Mouse (Mus musculus) cerebellum, adult 9-11 months (tissue): ENCODE results near the gene Clmn.

Experiments used
- DNase-seq: peaks from one replicate; pipeline ENCODE4 v3.0.0; 2022

The Clmn gene

DNA sequence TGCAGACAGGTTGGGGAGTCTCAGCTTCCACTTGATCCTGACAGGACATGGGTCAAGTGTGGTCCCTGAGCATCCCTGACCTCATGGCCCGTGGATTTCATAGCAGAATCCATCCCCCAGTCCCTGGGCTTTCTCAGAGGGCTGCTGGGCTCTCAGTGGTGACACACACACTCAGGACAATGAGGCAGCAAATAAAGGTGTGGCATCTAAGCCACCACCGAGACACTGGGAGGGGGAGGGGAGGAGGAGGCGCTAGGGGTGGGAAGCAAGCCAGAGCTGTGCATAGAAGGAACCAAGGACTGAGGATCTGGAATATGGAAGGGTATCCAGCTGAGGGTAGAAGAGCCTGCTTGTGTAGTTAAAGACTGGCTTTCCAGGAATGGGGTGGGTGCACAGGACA is 11.2 kb upstream of the Clmn start:
- DNase-seq = no peak

DNA sequence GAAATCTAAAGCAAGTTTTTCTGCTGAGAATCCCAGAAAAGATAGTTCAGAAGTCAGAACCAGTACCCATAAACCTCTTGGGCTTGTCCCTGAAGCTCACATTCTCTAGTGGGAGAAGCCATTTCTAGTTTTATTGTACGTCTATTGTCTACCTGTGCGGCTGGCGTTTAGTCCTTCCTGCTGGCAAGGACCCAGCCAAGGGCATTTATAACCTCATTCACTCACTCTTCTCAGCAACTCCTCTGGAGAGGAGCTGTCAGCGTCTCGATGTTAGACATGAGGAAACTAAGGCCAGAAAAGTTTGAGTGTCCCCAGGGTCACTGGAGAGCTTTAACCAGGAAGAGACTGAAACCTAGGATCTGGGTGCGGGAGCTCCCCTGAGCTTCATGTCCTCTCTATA is 7.1 kb upstream of the Clmn start:
- DNase-seq = no peak

DNA sequence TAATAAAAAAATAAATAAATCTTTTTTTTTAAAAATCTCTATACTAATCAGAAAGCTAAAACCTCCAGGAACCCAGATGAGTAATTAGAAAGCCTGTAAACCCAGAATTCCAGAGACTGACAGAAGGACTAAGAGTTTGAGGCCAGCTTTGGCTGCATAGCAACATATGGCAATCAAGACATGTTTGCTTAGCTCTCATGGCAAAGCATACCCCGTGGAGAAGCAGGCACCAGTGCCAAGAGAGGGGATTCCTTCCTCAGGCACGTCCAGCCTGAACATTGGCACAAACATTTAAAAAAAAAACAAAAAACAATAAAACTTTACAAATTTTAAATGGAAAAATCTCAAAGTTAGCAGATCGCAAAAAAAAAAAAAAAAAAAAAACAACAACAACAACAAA is 4.9 kb upstream of the Clmn start:
- DNase-seq = no peak

DNA sequence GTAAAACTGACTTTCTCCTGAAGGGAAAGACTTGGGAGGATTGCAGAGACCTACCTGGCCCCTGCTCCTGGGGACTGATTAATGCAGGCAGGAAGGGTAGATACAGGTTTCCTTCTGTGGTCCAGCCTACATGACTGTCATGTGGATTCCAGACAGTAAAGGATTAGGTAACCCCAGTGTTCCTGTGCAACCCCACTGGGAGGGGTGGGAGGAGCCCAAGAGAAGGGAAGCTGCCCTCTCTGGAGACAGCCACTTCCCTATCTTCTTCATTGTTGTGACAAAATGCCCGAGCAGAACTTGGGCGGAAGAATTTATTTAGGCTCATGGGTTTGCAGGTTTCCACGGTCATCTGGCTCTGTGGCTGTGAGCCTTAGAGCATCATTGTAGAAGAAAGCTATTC is 3.6 kb upstream of the Clmn start:
- DNase-seq = no peak

DNA sequence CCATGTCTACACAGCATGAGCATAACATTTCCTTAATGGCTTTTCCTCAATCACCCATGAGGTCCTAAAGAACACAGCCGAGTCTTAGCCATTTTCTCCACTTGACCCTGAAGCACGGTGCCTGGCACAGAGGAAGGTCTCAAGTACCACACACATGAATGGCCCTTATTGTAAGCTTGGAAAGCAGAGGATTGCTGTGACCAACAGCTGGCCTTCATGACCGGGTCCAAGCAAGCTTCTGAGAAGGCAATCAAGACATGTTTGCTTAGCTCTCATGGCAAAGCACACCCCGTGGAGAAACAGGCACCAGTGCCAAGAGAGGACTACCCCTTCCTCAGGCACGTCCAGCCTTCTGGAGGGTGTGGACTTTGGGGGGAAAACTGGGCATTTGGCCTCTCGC is 3.0 kb upstream of the Clmn start:
- no peak for DNase-seq

DNA sequence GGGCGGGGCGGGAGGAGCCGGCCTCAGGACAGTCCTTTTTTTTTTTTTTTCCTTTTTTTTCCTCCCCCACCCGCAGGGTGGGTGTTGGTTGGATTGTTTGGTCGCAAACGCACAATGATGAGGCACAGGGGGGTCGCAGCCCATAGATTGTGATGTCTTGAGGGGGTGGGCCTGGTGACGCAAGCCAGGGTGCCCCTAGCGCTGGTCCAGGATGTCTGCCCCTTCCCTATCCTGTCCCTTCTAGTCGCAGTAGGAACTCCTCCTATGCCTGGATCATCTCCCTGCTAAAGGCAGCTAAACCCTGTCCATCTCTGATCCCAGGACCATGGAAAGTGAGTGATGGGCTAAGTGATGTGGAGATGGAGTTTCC is 275 bp upstream of the Clmn start:
- DNase-seq = no peak

DNA sequence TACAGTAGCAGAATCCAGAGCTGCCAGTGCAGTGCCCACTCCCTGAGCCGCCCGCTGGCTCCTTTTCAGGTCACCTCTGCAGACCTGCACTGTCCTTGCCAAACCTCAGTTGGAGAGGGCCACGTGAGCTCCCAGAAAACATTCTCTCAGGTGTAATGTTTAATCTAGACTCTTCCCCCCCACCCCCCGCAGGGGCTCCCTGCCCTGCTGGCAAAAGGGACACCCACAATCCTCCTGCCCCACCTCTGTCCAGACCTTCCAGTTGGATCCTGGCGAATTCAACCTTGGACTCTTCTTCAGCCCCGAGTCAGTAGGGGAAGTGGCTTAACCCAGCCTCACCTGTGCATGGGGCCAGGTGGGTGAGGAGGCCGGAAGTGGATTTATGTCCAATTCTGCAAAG is 1.2 kb downstream of the Clmn start:
- no peak for DNase-seq

DNA sequence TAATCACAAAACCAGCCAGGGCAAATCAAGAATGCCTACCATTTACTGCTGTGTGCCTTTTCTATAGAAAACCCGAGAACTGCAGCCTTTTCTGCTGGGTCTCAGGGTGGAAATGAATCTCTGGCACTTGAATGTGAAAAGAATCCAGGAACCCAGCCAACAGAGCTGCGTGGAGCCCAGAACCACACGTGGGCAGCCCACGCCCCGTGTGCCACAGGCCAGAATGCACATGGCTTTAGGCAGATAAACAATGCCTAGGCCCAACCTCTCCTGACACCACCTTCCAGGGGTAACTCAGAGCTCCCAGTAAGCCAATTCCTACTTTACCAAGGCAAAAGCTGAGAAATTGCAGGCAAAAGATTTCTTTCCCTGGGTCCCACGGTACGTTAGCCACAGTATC is 5.7 kb downstream of the Clmn start:
- no peak for DNase-seq

DNA sequence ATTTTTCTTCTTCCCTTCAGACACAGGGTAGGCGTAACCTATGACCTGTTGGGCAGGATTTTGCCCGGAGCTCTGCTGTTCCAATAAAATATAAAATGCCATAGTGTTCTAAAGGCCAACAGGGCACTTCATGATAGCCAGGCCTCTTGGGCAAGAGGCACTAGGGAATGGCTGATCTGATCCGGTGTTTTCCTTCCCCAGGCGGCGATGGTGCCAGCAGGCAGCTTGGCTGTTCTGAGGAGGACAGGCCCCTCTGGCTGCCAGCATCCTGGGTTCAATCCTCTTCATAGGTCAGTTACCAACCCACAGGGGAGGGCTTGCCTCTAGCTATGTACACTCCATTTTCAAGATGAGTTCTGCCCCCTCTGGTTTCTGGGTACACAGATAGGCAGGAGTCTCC is 6.1 kb downstream of the Clmn start:
- DNase-seq = no peak

DNA sequence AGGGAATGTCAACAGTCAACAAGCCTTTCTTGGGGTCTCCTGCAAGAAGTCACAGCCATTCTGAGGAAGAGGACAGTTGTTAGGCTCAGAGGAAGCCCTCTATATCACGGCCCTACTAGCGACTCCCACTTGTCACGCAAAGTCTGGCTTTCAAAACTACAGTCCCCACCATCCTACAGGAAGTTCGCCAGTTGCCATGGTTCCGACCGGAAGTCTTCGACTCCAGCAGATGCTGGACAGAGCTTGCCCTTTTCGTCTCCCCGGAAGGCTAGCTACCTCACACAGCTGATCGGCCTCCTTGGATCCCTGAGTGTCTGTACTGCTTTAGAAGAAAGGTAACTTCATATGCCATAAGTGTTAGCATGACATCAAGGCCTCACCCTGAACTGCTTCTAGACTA is 7.3 kb downstream of the Clmn start:
- DNase-seq = no peak

DNA sequence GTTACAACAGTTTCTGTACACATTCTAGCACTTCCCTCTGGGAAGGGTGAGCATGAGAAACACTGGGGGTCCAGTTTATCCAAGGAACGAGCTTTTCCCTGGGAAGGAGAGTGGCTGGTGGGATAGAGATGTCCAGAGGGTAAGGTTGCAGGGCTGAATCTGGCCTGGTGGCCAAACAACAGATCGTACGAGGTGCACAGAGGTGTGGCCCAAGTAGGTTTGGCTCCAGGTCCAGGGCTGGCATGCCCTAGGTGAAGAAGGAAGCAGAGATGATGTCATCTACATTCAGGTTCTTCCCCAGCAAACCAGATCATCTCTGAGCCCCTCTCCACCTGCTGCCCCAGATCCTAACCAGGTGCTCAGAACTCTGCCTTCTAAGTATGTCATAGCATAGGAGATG is 8.3 kb downstream of the Clmn start:
- DNase-seq = no peak

DNA sequence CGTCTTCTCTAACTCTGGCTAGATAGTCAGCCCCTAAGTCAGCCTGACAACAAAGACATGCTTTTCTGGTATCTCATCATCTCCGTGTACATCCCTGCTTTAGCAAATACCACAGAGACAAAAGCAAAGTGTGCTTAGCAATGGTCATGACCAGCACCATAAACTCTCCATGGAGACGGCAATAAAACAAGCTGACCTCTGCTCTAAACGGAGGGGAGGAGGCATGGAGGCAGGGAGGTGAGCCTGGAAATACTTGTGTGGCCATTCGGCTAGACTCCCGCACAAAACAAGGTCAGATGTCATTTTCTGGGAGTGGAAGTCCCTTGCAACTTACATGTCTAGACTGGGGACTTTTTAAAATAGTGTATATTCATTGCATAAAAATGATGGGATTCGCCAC is 9.3 kb downstream of the Clmn start:
- no peak for DNase-seq

DNA sequence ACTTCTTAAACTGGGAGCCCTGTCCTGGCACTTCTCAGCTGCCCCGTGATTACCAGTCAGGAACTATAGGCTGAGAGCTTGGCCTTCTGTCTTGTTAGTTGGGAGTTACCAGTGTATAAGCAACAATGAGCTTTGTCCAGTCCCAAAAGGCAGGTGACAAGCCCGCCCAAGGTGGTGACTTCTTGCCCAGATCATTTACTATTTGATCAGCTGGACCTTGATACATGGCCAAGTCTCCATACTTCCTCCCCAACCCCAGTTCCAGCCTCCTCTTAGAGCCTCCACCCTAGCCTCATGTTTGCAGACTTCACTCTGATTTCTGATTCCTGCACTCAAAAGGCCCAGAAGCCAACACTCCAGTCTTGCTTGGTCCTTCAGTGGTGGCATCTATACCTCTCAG is 10.1 kb downstream of the Clmn start:
- no peak for DNase-seq

DNA sequence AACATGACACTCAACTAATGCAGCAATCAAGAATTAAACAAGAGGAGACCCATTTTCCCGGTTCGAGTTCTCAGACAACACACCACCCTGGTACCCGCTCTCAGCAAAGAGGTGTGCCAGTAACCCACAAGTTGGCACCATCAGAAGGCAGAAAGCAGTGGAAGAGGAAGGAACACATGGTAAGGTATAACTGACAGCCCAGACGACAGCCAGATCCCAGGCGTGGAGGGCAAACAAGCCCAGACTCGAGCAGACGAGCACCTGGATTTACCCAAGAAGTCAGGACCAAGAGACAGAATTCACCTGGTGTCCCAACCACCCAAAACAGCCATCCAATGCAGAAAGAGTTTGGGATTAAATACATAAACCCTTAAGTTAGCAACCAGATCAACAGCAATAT is 11.5 kb downstream of the Clmn start:
- DNase-seq = no peak

DNA sequence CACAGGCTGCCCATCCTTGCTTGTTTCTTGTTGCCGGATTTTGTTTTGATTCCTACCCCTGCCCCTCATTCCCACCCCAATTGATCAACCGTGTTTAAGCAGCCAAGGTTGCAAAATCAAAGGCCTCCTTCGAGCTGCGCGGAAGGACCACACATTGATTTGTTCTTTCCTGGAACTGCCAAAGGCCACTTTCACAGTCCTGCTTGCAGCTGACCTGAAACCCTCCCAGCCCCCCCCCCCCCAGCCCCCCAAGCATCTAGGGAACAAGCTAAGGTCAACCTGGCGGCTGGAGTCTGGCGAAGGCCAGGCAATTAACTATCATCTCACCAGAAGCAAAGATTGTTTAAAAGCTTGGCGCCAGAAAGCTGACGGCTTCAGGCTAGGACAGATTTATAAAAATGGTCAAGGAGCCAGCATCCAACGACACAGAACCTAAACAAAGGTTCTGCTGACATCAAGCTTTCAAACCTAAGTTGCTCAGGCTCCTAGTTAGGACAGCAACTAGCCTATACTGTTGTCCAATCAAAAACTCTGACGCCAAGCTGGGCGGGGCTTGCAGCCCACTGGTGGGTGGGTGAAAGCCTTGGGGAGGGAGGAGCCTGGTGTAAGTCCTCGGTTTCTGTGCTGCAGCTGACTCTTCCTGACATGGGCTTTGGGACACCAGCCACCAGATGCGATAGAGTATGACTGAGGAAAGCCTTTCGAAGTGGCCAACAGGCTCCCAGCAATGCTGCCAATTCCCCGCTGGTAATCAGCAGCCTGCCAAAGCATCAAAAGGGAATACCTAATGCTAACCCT is 13.0 kb downstream of the Clmn start:
- peak; percentile 30 for DNase-seq

DNA sequence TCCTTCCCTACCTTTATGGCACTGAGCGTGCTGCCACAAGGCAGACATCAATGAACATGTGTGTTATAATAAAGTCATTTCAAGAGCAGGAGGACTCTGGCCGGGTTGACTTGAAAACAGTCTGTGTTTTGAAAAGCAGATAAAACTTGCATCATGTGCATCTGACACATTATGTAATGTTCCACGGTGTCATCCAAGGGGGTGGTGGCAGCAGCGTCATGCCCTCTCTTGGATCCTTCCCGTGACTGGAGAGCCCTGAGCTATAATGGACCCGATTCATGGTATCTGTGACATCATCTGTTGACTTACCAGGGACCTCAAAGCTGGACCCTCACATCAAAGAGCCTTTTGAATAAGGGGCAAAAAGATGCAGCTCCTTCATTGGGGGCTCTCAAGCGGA is 14.8 kb downstream of the Clmn start:
- peak; percentile 31 for DNase-seq

DNA sequence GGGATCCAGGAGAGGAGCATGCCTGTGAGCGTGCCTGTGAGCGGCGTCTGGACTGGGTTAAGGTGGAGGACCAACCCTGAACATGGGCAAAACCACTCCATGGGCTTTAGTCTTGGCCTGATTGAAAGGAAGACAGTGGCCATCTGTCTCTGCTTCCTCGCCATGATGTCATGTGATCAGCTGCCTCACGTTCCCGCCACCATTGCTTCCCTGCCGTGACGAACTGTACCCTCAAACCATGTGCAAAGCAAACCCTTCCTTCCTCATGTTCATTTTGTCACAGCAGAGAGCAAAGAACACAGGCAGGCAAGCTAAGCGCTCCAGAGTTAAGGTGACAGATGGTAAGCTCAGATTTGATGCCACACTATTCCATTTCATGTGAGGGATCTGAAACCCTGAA is 16.2 kb downstream of the Clmn start:
- DNase-seq = no peak

DNA sequence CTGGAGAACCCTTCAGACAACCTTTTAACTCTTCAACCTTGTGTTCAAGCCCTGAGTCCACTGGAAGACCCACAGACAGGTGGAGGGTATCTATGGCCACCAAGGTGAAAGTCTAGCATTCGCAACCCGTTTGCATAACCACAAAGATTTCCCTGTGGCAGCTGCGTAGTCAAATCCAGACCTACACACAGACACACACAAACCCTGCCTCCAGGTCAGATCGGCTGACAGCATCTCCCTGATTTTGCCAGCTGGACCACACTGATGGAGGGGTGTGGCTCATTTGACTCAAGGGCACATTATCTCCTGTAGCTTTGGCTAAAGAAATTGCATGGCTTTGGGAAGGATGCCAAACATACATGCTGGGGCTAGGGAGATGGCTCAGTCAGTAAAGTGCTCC is 17.6 kb downstream of the Clmn start:
- no peak for DNase-seq

DNA sequence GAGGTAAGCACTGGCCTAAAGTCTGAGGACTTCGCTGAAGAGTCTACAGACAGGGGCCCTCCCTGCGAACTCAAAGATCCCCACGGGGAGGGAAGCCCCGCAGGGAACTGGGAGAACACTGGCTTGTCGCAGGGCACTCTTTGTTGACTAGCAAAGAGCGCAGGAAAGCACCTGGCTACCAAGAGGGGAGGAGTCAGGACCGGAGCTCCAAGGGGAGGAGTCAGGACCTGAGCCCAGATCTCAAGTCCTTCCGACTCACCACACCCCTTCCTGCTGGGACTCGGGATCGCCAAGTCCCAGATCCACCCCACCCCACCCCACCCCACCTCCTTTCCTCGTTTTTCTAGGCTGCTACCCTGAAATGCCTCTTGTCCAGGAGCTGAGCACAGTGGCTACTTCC is 19.2 kb downstream of the Clmn start:
- DNase-seq = no peak

DNA sequence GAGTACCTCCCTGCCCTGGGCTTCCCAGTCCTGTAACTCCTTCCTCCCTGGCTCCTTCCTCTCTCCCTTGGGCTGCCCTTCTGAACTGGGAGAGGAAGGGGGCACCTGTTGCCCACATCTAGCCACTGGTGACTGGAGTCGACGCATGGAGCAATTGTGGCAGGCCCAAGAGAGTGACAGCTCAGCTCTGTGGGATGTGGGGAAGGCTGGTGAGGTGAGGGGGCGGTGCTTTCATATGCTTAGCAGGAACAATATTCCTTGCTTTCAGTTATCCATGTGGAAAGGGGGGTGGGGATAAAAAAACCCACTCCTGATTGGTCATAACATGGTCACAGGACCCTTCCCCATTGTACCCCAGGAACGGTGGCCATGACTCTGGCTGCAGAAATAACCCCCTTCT is 19.9 kb downstream of the Clmn start:
- DNase-seq = no peak

DNA sequence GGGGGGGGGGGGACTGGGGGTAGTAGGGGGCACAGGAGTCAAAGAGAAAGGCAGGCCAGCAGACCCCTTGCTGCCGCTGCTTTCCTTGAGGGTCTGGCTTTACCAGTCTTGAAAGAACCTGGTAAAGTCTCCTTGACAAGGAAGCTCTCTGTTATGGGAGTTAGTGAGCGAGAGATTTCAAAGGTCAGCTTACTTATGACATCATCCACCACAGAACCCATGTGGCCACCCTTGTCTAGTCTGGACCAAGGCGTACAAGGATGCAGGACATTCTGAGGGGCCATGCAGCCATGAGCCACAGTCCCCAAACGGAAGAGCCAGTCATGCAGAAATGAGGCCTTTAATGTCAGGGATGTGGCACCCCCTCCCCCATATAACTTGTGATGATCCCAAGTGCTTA is 20.6 kb downstream of the Clmn start:
- no peak for DNase-seq

DNA sequence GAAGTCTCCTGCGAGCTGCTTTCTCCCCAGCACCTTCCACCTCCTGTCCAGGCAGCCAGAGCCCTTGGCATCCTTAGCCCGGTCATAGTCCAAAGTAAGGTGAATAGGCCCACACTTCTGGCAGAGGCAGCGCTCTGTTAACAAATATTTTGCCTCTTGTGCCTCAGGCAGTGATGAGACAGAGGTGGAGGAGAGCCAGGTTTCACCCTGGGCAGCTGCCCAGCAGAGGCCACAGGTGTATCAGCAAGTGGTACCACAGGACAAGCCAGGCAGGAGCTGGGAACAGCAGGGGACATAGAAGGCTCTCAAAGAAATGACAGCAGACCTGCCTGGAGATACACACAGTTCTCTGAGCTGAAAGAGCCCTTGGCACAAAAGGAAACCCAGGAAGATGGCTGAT is 23.6 kb downstream of the Clmn start:
- no peak for DNase-seq

DNA sequence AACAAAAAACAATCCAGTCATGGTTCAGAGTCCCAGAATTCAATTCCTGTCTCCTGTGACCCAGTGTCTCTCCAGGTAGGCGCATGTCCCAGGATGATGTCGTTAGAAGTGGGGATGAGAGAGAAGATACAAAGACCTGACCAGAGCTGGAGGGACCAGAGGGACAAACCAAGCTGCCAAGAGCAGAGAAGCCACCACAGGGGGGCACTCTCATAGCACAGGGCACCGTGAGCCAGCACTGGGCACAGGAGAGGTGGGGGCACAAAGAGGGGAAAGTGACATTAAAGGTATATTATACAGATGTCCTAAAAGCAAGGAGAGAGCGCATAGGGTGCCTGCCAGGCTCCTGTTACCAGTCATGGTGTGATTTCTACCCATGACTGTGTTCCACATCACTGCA is 25.9 kb downstream of the Clmn start:
- DNase-seq = no peak

DNA sequence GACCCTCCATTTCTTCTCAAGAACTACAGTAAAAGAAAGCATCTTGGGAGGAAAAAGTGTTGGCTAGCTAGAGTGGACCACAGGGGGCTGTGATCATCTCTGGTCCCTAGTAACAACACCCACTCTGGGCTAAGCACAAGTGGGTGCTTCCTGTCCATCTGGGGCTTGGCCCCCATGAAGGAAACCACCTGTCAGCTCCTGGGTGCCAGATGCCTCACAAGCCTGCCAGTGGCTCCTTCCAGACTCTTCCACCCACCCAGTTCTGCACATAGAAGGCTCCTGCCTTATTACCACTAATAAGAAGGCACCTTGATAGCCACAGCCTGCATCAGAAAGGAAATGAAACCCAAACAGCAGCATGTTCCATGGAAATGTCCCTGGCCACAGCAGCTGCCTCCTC is 26.4 kb downstream of the Clmn start:
- no peak for DNase-seq

DNA sequence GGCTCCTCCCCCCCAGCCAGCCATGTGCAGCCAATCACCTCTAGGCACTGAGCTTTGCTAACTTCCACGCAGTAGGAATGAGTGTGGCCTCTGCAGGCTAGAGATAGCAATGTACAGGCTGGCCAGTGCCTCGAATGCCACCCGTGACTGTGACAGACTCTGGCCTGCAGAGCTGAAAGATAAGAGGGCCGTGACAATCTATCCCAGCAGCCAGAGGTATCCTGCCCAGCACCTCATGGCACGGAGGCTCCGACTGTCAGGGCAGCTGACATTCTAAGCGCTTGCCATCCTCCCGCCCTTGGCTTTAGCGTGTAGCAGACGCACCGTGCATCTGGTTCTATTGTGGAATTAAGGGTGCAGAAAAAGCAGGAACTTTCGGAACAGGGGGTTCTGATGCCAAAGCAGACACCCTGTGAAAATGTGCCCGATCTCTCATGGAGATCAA is 26.9 kb downstream of the Clmn start:
- DNase-seq = no peak
